Mouse (Mus musculus): ENCODE measurements around the gene Nell2. TPM values are rescaled to one million over a fixed set of nuclear protein-coding genes. Genes with fewer than 3 reads are reported as not detected.

Gene Nell2
- total and polyA plus RNA-seq, 3 experiments: not detected

GRCm38 (mm10) chr15:95137018-95137810 is 391.1 kb downstream of the Nell2 start:
- Histone ChIP-seq H3K36me3 (replicated peaks in 1 of 2; ENCODE audit: control insufficient read depth in 1 of 2, insufficient read depth in 1 of 2, low read length in 1 of 2) (no peaks in the 10 kb centered on the region), H3K27ac (ENCODE audit: insufficient read depth, low read depth) (no peak overlapping the region), H3K4me1 (ENCODE audit: control insufficient read depth in 1 of 2, insufficient read depth in 2 of 2) (no peaks in the 10 kb centered on the region; a peak in 1 of 4 replicates), H3K4me2 (ENCODE audit: insufficient read depth, low read depth, poor library complexity, severe bottlenecking) (no peak overlapping the region), H3K9ac (ENCODE audit: insufficient read depth, low read depth) (no peak overlapping the region), H3K27me3 (replicated peaks) (no peaks in the 10 kb centered on the region), H3K4me3 (replicated peaks in 1 of 3; ENCODE audit: low read depth in 2 of 3, low read length in 2 of 3, poor library complexity in 1 of 3) (no peak overlapping the region), H3K79me2 (replicated peaks; ENCODE audit: control insufficient read depth, extremely low read depth, insufficient read depth, poor library complexity, severe bottlenecking) (no peaks in the 10 kb centered on the region), H3K9me3 (replicated peaks; ENCODE audit: low read length) (peaks cover 60% of the 10 kb centered on the region)
- dilution Hi-C loops (cut with MboI; ENCODE audit: extremely low pct_ligation_motif_present, extremely low pct_unique_long_range_greater_than_20kb, low sequenced_read_pairs): no loop called here
- in situ Hi-C loops (cut with MboI; ENCODE audit: low pct_ligation_motif_present, low pct_unique_long_range_greater_than_20kb, low sequenced_read_pairs): no loop called here
- no peak for TF ChIP-seq SMC3 (IDR thresholded peaks at IDR 0.05; ENCODE audit: low read depth, low read length)
- DNase-seq (ENCODE audit: extremely low read depth): no peak

GRCm38 (mm10) chr15:95135926-95136609 is 392.3 kb downstream of the Nell2 start:
- H3K79me2 ChIP-seq (replicated peaks; ENCODE audit: control insufficient read depth, extremely low read depth, insufficient read depth, poor library complexity, severe bottlenecking): no peaks in the 10 kb centered on the region
- dilution Hi-C loops (cut with MboI; ENCODE audit: extremely low pct_ligation_motif_present, extremely low pct_unique_long_range_greater_than_20kb, low sequenced_read_pairs) (no loop called here), in situ Hi-C loops (cut with MboI; ENCODE audit: low pct_ligation_motif_present, low pct_unique_long_range_greater_than_20kb, low sequenced_read_pairs) (no loop called here)
- no peak overlapping the region for H3K27ac ChIP-seq (ENCODE audit: insufficient read depth, low read depth)
- TF ChIP-seq ZNF384 (IDR thresholded peaks at IDR 0.05; ENCODE audit: low read depth, low read length) (no peak), RAD21 (IDR thresholded peaks at IDR 0.05; ENCODE audit: low read depth, low read length) (no peak), CTCF (conservative IDR thresholded peaks at IDR 0.05 in 1 of 2, IDR thresholded peaks at IDR 0.05 in 1 of 2; ENCODE audit: low read depth in 2 of 2, low read length in 2 of 2) (no peak), E2F4 (IDR thresholded peaks at IDR 0.05; ENCODE audit: insufficient replicate concordance, low read depth, low read length) (no peak), JUN (IDR thresholded peaks at IDR 0.05; ENCODE audit: insufficient read depth, low read depth, low read length) (no peak)
- H3K4me2 ChIP-seq (ENCODE audit: insufficient read depth, low read depth, poor library complexity, severe bottlenecking): no peak overlapping the region
- peaks cover 65% of the 10 kb centered on the region for H3K9me3 ChIP-seq (replicated peaks; ENCODE audit: low read length)
- H3K36me3 ChIP-seq (replicated peaks in 1 of 2; ENCODE audit: control insufficient read depth in 1 of 2, insufficient read depth in 1 of 2, low read length in 1 of 2): no peaks in the 10 kb centered on the region
- no peaks in the 10 kb centered on the region; a peak in 1 of 4 replicates for H3K4me1 ChIP-seq (ENCODE audit: control insufficient read depth in 1 of 2, insufficient read depth in 2 of 2)
- H3K4me3 ChIP-seq (replicated peaks in 1 of 3; ENCODE audit: low read depth in 2 of 3, low read length in 2 of 3, poor library complexity in 1 of 3): no peak overlapping the region
- no peak for DNase-seq (ENCODE audit: extremely low read depth)
- no peaks in the 10 kb centered on the region for H3K27me3 ChIP-seq (replicated peaks)
- no peak overlapping the region for H3K9ac ChIP-seq (ENCODE audit: insufficient read depth, low read depth)

GRCm38 (mm10) chr15:95131401-95131800 is 397.0 kb downstream of the Nell2 start:
- in situ Hi-C loops (cut with MboI; ENCODE audit: low pct_ligation_motif_present, low pct_unique_long_range_greater_than_20kb, low sequenced_read_pairs) (no loop called here), dilution Hi-C loops (cut with MboI; ENCODE audit: extremely low pct_ligation_motif_present, extremely low pct_unique_long_range_greater_than_20kb, low sequenced_read_pairs) (no loop called here)
- TF ChIP-seq GABPA (IDR thresholded peaks at IDR 0.05; ENCODE audit: insufficient replicate concordance, low read depth, low read length) (no peak), MAZ (IDR thresholded peaks at IDR 0.05; ENCODE audit: low read depth, low read length) (no peak), RCOR1 (conservative IDR thresholded peaks at IDR 0.05; ENCODE audit: low read depth, low read length) (no peak), TBP (conservative IDR thresholded peaks at IDR 0.05; ENCODE audit: low read depth, low read length) (no peak), MAFK (IDR thresholded peaks at IDR 0.05; ENCODE audit: insufficient replicate concordance, low read length) (no peak), MYC (IDR thresholded peaks at IDR 0.05; ENCODE audit: low read depth, low read length) (no peak), BHLHE40 (IDR thresholded peaks at IDR 0.05; ENCODE audit: low read depth, low read length) (no peak), EP300 (IDR thresholded peaks at IDR 0.05; ENCODE audit: low read length) (no peak), ZNF384 (IDR thresholded peaks at IDR 0.05; ENCODE audit: low read depth, low read length) (no peak), JUN (IDR thresholded peaks at IDR 0.05; ENCODE audit: insufficient read depth, low read depth, low read length) (no peak), NRF1 (IDR thresholded peaks at IDR 0.05; ENCODE audit: low read depth, low read length) (no peak), TCF12 (IDR thresholded peaks at IDR 0.05; ENCODE audit: low read depth, low read length) (no peak), UBTF (IDR thresholded peaks at IDR 0.05; ENCODE audit: low read depth, low read length) (no peak)
- no peaks in the 10 kb centered on the region for H3K27me3 ChIP-seq (replicated peaks)
- H3K4me1 ChIP-seq (ENCODE audit: control insufficient read depth in 1 of 2, insufficient read depth in 2 of 2): no peaks in the 10 kb centered on the region; a peak in 1 of 4 replicates
- no peak overlapping the region for H3K4me2 ChIP-seq (ENCODE audit: insufficient read depth, low read depth, poor library complexity, severe bottlenecking)
- DNase-seq (ENCODE audit: extremely low read depth): no peak
- no peaks in the 10 kb centered on the region for H3K79me2 ChIP-seq (replicated peaks; ENCODE audit: control insufficient read depth, extremely low read depth, insufficient read depth, poor library complexity, severe bottlenecking)
- H3K9me3 ChIP-seq (replicated peaks; ENCODE audit: low read length): peaks cover 49% of the 10 kb centered on the region
- no peak overlapping the region for H3K27ac ChIP-seq (ENCODE audit: insufficient read depth, low read depth)
- no peak overlapping the region for H3K9ac ChIP-seq (ENCODE audit: insufficient read depth, low read depth)
- H3K4me3 ChIP-seq (replicated peaks in 1 of 3; ENCODE audit: low read depth in 2 of 3, low read length in 2 of 3, poor library complexity in 1 of 3): no peak overlapping the region
- H3K36me3 ChIP-seq (replicated peaks in 1 of 2; ENCODE audit: control insufficient read depth in 1 of 2, insufficient read depth in 1 of 2, low read length in 1 of 2): no peaks in the 10 kb centered on the region

Measured in CH12.LX (cell line).